Mouse (Mus musculus) MEL-GATA-1-ER (cell line): ENCODE data around the gene Gm8332.
"Not testable (repeated sequence)": the region's sequence is repeated elsewhere in the genome, so short reads cannot be mapped to it uniquely, and the experiment has no call there.

Experiments used
- DNase-seq: peaks from one replicate; pipeline ENCODE4 v3.0.0-alpha.2; 2012; ENCODE audit warnings: low read depth; ENCODE audit errors: extremely low read depth

The Gm8332 gene

DNA sequence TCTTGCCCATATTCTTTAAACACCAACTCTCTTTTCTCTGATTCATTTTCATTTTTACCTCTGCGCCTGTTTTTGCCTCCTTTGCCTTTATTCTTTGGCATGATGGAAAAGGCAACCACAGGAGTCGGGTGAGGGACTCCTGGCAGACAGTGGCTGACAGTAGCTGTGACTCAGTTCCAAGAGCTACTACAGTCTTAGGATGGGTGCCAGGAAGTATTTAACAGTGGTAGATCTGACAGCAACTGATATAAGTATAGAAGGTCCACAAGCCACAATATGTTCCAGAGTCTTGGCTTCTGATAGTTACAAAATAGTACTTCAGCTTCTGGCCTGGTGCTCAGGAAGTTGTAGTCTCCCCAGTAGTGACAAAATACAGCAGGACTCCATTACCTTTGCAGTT is at the start of gene Gm8332:
Gene Gm8332 (minus strand): TSS at position 101 of the 400 bp plus-strand sequence.
- DNase-seq: not testable (repeated sequence)

DNA sequence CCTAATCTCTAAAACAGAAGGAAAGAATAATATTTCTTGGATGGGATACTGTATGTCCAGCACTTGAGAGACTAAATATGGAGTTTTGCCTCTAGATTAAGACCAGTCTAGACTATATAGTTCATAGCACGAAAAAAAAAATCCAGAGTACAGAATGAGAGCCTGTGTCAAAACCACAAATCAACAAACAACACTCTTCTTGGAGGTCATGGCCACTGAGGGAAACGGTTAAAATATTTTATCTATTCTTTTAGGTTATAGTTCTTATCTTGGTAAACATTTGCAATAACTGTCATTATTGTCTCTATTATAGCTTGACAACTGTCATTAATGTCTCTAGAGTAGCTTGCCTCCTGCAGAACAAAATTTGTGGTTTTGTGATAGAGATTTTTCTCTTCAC is 47.3 kb upstream of the Gm8332 start:
- not testable (repeated sequence) for DNase-seq

DNA sequence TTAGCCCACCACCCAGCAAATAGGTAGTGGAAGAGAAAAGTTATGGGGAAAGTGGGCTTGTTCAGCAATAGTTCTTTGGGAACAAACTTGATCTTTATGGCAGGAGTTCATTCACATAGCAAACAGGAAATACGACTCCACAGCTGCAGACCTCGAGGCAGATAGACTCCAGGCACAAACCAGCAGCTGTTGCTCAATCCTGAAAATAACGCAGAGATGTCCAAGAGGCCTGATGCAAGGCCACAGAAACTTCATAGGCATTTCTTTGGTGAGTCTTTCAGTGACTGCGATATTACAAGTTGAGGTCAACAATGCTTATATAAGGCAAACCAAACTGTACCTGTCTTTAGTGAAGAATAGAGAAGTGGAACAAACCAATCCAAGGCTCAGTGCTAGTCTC is 43.2 kb upstream of the Gm8332 start:
- DNase-seq: not testable (repeated sequence)

DNA sequence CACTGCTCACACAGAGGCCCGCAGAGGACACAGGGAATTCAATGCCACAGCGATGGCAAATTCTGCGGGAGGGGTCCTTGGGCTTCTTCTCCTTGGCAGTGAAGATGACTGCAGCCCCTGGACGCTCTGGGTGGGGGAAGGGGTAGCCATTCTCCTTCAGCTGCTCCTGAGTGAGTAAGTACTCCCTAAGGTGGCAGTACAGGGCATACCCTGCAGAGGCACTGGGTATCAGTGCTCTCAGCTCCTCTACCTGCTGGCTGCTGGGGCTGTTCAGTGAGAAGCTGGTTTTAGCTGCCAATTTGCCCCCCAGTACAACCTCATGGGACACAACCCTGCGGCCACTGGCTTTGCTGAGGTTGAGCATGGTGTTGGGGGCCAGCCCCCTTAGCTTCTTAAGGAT is 35.3 kb upstream of the Gm8332 start:
- DNase-seq: not testable (repeated sequence)

DNA sequence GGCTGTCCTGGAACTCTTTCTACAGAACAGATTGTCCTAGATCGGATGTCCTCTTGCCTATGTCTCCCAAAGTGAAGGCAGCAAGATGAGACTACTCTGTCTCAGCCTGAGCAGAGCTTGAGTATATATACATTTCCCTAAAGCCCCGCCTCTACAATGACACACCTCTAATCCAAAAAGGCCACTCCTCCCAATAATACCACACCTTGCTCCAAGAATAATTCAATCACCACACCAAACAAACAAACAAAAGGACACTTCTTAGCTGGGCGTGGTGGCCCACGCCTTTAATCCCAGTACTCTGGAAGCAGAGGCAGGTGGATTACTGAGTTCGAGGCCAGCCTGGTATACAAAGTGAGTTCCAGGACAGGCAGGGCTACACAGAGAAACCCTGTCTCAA is 24.5 kb upstream of the Gm8332 start, which contains the start of gene Gm5662:
Gene Gm5662 (minus strand): TSS at position 101 of the 400 bp plus-strand sequence.
- DNase-seq: not testable (repeated sequence)

DNA sequence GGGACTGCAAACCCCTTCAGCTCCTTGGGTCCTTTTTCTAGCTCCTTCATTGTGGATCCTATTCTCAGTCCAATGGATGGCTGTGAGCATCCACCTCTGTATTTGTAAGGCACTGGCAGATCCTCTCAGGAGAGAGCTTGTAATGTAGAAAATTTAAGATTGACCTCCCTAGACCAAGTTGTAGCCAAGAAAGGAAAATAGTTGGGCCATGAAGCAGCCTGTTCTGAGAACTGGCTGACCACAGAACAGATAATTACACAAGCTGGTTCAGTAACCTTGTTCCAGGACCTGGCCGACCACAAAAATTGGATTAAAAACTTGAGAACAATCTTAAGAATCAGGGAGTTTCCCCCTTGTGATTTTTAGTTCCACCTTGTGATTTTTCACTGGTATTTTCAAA is 7.3 kb upstream of the Gm8332 start:
- no peak for DNase-seq

DNA sequence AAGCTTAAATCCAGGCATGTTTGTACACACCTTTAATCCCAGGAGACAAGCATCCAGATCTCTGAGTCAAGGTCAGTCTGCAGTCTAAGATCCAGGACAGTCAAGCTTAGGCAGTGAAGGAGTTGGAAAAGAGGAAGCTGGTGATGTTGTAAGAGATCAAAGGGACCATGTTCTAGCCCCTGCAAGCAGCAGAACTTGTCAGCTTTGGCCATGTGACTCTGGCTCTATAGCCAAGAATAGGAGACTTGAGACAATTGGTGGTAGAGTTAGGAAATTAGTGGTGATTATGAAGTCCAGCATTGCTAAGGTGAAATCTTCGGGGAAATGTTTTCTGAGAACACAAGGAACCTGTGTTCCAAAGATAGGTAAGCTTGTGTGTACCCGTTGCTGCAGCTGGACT is 6.0 kb upstream of the Gm8332 start:
- DNase-seq: peak; percentile 56

DNA sequence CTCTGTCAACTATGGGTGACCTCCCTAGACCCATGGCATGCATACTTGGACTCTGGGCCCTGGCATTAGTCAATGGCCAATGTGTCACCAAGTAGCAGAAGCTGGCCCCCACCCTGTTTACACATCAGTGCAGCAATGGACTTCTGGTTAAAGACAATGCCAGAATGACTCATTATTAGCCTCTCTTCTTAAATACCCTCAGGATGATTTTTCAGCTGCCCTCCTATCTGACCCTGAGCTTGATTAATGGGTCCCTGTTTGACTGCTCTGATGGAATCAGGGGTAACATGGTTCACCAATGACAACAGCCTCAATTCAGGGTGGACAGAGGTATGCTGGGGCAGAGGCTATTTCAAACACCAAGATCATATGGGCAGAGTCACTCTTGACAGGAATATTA is 4.1 kb downstream of the Gm8332 start:
- not testable (repeated sequence) for DNase-seq

DNA sequence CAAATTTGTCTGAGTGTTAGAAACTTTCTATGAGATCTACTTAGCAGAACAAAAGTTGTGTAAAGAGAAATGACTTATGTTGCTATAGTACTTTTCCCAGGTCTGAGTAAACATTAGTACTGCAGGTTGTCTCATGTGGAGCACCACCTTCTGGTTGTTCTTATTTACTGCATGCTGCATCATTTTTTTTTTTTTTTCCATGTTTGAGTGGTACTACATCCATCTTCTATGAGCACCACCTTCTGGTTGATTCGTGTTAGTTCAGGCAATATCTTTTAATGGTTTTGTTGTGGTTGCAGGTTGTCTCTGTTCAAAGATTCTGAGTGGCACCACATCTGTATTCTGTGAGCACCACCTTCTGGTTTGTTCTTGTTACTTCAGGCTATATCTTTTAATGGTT is 7.0 kb downstream of the Gm8332 start:
- not testable (repeated sequence) for DNase-seq

DNA sequence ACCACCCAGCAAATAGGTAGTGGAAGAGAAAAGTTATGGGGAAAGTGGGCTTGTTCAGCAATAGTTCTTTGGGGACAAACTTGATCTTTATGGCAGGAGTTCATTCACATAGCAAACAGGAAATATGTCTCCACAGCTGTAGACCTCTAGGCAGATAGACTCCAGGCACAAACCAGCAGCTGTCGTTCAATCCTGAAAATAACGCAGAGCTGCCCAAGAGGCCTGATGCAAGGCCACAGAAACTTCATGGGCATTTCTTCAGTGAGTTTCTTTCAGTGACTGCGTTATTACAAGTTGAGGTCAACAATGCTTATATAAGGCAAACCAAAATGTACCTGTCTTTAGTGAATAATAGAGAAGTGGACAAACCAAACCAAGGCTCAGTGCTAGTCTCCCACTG is 30.5 kb downstream of the Gm8332 start:
- no peak for DNase-seq

DNA sequence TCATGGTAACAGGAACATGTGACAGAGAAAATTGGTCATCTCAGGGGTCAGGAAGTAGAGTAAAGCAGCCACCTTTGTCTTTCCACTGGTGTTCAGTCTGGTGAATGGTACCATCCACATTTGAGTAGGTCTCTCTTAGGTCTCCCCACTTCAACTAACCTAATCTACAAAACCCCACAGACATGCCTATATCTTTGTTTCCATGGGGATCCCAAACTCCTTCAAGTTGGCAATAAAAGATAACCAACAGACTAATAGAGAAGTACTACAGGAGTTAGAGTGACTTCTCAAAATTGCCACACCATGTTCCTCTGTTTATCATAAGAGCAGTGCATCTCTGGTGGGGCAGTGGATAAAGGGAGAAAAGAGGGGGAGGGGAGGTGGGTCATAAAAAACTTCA is 31.8 kb downstream of the Gm8332 start:
- peak; percentile 80 for DNase-seq

DNA sequence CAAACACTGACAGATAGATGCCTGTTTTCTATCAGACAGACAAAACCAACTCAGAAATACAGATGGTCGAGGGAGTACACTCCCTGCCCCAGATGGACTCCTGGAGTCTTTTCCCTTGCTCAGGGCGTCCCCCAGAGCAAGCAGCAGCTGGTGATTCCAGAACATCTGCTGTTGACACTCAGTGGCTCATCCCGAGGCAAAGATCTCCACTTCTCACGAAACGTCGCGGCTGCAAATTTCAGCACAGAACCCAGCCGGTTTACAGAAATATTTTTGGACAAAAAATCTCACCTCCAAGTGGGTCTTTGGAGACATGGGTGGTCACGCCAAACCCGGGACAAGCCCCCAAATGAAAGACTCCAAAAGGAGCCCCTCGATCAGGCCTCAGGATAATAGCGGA is 35.3 kb downstream of the Gm8332 start:
- no peak for DNase-seq

DNA sequence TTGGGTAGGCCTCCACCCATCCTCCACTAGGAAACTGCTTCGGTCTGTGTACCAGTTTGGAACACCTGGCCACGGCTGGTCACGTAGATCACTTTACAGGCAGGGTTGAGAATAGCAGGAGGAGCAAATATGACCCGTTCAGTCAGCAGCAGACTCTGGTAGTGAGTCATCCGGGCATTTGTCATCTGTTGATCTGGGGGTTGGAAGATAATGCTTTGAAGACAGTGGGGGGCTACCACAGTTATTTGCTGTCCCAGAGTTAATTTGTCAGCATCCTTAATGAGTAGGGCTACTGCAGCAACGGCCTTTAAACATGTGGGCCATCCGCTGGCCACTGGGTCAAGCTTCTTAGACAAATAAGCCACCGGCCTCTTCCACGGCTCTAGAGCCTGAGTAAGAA is 38.4 kb downstream of the Gm8332 start:
- DNase-seq: not testable (repeated sequence)

DNA sequence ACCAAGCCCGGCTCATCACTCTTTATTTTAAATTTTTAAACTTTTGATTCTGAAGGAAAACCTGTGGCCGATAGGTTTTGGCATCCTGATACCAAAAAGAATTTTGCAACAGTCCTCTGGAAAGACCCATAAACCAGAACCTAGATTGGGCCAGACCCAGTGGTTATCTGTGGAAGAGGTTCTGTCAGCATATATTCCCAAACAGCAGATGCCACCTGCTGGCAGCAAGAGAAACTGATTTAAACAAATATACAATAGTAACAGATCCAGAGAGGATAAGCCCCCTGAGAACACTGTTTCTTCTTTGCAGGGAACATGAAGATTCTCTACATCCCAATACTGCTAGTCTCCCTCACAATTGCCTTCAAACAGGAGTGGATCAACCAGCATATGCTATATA is 47.0 kb downstream of the Gm8332 start:
- DNase-seq: no peak
